Mouse (Mus musculus) hindlimb bud, embryonic 11.5 days (tissue): ENCODE data around the gene Csf2rb2.
"Not testable (repeated sequence)": the region's sequence is repeated elsewhere in the genome, so short reads cannot be mapped to it uniquely, and the experiment has no call there.

ENCODE experiments used
- DNase-seq: peaks from one replicate; pipeline ENCODE4 v3.0.0-alpha.2; 2012; ENCODE audit warnings: low read depth, low spot score; ENCODE audit errors: extremely low spot score

The Csf2rb2 gene

DNA sequence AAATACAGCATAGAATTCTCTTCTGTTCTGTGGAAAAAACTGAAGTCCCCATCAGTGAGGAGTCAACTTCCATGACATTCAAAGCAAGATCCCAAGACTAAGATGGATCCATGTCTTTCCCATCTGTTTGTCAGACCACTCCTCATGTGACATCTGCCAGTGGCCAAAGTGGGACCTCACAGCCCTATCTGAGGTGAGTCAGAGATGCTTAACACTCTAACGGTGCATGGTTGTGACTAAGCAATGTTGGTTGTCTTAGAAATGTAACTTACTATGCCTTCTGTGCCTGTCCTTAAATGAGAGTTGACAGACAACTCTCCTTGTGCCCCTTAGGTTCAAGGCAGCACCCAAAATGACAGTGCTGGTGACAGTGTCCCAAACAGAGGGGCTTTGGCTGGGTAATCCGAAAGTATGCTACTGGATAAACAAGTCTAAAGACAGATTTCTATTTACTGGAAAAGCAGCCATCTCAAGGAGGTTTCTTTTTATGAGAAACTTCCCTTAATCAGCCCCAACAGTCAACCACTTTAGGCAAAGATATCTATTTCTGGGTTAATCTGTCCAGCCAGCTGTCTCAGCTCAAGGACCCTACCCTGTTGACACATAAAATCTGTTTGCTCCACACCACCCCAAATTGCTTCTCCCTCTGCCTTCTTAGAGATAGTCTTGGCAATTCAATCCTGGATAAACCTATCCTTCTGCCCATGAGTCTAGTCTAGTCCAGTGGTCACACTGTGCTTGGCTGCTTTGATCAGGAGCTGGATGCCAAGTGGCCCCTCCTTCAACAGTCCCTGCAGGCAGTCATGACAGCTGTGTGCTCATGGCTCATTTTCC, 13.0 kb upstream of the Csf2rb2 start:
- not testable (repeated sequence) for DNase-seq

DNA sequence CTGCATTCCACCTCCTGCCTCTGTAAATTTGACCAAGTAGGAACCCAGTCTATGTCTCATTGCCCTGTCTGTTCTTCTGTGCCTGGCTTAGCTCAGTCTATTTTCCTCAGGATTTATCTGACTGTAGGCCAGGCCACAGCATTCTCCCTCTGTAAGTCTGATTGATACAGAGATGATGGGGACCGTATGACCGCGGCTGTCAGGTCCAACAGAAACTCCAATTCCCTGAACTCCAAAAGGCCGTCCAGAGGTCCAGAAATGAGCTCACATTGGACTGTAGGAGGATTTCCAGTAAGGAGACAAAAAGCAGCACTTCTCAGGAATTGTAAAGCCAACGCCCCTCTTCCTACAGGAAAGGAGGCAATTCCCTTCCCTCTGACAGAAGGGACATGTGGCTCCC, 8.1 kb upstream of the Csf2rb2 start:
- DNase-seq: not testable (repeated sequence)

GRCm38 (mm10) chr15:78312421-78313233, 7.1 kb upstream of the Csf2rb2 start:
- not testable (repeated sequence) for DNase-seq

- no peak for DNase-seq
Observed at GRCm38 (mm10) chr15:78310971-78311370, 5.5 kb upstream of the Csf2rb2 start.

DNA sequence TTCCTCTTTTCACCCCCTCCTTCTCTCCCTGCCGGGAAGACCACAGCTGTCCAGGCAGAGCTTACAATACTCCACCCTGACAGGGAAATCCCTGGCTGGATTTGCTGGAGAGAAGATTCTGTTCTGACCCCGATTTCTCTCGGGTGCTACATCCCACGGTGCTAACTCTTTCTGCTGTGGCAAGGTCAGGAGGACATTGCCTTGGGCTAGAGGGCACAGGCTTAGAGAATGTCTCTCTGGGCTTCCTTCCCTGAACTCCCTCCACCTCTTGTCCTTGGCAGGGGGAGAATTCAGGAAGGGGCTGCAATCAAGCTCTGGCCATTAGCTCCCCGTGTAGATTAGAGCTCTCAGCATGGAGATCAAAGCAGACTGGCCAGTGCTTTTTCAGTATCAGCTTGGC, 4.3 kb upstream of the Csf2rb2 start:
- no peak for DNase-seq

DNA sequence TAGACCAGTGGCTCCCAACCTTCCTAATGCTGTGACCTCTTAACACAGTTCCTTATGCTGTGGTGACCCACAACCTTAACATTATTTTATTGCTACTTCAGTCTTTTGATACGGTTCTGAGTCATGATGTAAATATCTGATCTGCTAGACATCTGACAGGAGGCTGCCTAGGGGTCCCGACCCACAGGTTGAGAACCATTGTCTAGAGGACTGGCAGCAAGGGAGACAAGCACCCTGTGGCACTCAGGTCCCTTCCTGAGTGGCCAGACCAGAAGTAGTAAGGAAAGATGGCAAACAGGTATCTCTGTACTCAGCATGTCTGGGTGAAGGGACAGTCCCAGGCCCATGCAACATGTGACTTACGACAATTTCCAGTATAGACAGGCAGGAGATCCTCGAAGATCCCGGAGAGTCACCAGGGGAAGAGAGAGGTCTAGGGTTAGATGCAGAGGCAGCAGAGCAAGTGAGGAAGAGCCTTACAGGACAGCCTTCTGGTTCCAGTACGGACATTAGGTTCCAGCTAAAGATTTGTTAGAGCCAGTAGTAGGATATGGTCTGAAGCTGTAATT, 1.8 kb downstream of the Csf2rb2 start:
- no peak for DNase-seq

DNA sequence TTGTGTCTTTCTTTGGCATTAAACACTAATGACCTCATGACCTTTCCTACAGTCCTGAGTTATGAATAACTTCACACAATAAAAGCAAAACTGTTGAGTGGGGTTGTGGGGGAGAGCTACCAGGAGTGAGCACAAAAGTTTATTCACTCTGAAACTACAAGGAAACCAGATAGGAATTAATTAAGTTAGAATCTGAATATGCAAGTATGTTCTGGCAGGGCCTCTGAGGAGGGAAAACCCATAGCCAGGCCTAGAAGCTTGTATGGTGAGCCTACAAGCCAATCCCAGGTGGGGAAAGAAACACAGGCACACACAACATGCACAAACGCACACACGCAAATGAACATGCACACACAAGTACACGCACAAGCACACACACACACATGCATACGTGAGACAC, 2.8 kb downstream of the Csf2rb2 start:
- DNase-seq: no peak

GRCm38 (mm10) chr15:78300773-78301172, 4.7 kb downstream of the Csf2rb2 start:
- no peak for DNase-seq

DNA sequence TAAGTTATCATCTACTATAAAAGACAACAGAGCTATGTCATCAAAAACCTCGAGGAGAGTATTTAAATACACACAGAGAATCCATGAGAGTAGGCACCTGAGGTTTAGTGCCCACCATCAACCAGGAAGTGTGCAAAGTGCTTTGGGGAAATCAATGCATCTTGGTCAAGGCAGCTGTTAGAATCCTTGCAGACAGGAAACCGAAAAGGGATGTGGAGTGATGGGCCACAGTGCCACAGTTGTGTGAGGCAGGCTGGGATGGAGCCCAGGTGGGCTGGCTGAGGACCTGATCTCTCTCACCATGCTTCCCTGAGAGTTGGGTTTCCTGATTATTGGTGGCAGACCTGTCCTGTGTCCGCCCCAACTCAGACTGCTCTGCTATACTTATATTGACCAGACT, 5.9 kb downstream of the Csf2rb2 start:
- DNase-seq: no peak

- DNase-seq: no peak
Observed at GRCm38 (mm10) chr15:78298558-78298957, 7.0 kb downstream of the Csf2rb2 start.

DNA sequence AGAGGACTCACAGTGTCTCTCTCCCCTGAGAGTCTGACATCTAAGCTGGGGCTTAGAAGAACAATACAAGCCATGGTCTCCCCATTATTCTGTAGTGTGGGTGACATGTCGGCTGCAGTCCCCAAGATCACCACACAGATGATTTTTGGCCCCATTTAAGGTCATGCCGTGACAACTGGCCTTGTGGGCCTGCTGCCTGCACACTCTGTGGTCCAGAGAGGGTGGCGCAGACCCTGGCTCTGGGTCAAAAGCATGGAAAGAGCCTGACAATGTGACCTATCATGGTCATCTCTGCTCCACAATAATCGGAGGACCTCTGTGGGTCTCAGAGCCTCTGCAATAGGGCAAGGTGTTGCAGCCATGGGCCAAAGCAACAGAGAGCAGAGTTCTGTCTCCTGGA, 11.8 kb downstream of the Csf2rb2 start:
- DNase-seq: no peak

DNA sequence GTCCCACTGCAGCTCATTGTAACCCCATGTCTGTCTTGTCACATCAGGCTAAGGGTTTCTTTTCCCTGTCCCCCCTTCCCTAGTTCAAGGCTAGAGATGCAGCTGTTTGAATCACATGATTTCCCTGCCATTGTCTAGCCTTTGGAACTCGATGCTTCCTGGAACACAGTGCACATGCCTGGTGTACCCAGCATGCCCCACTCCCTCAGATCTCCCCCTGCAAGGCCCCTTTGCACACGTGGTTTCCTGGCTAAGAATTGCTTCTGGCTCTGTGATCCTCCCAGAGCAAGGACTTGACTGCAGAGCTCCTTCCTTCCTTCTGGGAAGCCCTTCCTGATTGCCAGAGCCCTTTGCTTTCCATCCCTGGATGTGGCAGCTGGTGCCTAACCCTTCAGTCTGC, 12.3 kb downstream of the Csf2rb2 start:
- not testable (repeated sequence) for DNase-seq

DNA sequence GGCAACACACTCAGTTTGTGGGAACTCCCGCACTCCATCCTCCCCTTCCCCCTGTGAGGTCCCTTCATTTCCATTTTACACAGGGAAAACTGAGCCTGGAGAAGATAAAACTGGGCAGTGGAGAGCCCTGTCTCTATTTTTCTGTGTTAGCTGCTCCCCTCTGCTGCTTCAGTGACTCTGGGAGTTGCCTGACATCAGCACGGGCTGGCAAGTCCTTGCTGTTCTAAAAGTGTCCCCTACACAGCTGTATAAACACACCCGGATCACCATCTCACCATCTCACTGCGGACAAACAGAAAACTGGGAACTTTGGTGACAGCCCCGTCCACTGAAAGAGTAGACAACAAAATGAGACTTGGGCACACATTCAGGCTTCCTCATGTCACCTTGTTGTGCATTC, 15.7 kb downstream of the Csf2rb2 start:
- not testable (repeated sequence) for DNase-seq

DNA sequence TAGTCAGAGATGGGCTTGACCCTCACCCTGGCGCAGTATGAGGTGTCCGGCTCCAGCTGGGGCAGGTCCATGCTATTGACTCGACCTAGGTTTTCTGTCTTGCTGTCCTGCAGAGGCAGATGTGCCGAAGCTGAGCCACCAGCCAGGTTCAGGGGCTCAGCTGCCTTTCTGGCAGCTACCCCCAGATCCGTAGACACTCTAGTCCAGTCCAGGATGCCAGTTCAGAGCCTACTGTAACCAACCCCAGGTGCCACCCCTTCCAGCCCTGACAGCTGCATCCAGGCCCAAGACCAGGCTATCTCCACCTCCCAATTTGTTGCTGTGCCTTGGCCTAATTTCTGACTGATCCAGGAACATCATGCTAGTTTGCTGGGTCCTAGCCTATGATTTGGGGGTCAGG, 17.6 kb downstream of the Csf2rb2 start:
- DNase-seq: no peak

- DNase-seq: no peak
Observed at GRCm38 (mm10) chr15:78278308-78278707, 27.2 kb downstream of the Csf2rb2 start.

DNA sequence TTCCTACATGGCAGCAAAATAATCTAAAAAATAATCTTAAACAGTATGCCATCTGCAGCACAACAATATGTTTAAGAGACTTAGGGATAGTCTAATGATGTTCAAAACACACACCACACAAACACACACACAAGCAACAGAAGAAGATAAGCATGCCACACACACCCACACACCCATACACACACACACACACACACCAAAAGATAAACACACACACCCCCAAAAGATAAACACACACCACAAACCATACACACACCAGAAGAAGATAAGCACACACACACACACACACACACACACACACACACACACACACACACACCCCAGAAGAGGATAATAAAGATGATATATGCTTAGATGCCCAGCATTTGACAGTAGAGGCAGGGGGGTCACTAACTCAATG, 34.3 kb downstream of the Csf2rb2 start:
- no peak for DNase-seq

DNA sequence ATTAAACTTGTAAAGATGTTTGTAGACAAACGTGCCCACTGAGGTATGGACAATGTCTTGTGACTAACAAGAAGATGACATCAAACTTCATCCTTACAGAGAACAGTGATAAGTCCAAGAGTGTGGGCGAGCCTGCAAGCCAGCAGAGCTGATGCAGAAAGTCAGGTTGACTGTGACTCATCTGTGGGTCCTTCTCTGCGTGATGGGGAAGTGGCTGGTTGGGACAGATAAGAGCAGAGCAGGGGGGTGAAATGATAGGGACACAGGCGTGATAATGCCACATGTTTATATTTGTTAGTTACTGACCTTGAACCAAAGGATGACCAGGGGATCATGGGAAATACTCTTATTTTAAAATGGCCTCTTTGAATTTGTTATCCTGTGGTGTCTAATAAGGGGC, 37.7 kb downstream of the Csf2rb2 start:
- DNase-seq: no peak

GRCm38 (mm10) chr15:78267441-78267840, 38.1 kb downstream of the Csf2rb2 start:
- no peak for DNase-seq

DNA sequence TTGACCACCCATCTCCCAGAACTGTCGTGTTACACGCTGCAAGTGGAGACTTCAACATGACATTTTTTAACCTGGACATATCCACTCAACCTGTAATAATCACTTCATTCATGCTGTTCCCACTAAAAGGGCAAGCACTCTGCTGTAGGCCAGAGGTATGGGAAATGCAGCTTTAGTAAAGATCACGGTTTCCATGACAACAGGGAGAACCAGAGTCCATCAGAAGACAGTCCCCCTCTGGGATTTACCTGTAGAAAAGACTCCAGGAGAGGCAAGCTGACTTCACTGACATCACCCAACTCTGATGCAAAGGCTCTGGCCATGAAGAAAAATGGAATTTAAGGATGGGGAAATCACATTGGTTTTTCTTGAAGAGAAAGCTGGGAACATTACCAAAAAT, 42.2 kb downstream of the Csf2rb2 start:
- DNase-seq: no peak

GRCm38 (mm10) chr15:78260668-78261333, 44.7 kb downstream of the Csf2rb2 start:
- DNase-seq: no peak

- DNase-seq: no peak
Observed at GRCm38 (mm10) chr15:78258246-78258865, 47.2 kb downstream of the Csf2rb2 start.
